Mouse (Mus musculus) myocyte (in vitro differentiated cells): Measurements from ENCODE around the gene Itpr1.
A peak's percentile ranks its signal among the peaks of the same experiment; 100 is the strongest.

ENCODE experiments used
- CEBPB ChIP-seq: IDR thresholded peaks from 2 replicates; pipeline ENCODE4 v1.6.1; 2011; ENCODE audit warnings: mild to moderate bottlenecking, moderate library complexity; ENCODE audit not compliant: poor library complexity, insufficient read depth, severe bottlenecking
- E2F4 ChIP-seq: IDR thresholded peaks from one replicate; pipeline ENCODE4 v1.6.1; 2011; ENCODE audit warnings: mild to moderate bottlenecking, control low read depth, moderate library complexity; ENCODE audit not compliant: insufficient read depth
- MAX ChIP-seq: IDR thresholded peaks from one replicate; pipeline ENCODE4 v1.6.1; 2011; ENCODE audit warnings: low read depth, mild to moderate bottlenecking, control low read depth
- MYOD1 ChIP-seq, 3 experiments: IDR thresholded peaks; one replicate each; pipeline ENCODE4 v1.6.1; 2011; ENCODE audit warnings: control low read depth in 2 of 3, low read depth in 2 of 3, mild to moderate bottlenecking in 2 of 3, moderate library complexity in 1 of 3; ENCODE audit not compliant: insufficient read length in 2 of 3, control insufficient read depth in 1 of 3
- MYOG ChIP-seq, 3 experiments: IDR thresholded peaks; one replicate each; pipeline ENCODE4 v1.6.1; 2011; ENCODE audit warnings: control low read depth in 2 of 3, low read depth in 2 of 3, mild to moderate bottlenecking in 2 of 3; ENCODE audit not compliant: insufficient read length in 2 of 3, control insufficient read depth in 1 of 3, insufficient read depth in 1 of 3
- POLR2A ChIP-seq: IDR thresholded peaks from one replicate; pipeline ENCODE4 v1.6.1; 2011; ENCODE audit warnings: low read depth, mild to moderate bottlenecking, control low read depth, moderate library complexity; ENCODE audit not compliant: insufficient read length
- POLR2AphosphoS2 ChIP-seq: IDR thresholded peaks from one replicate; pipeline ENCODE4 v1.6.1; 2011; ENCODE audit warnings: low read depth, control low read depth; ENCODE audit not compliant: insufficient read length
- REST ChIP-seq: IDR thresholded peaks from one replicate; pipeline ENCODE4 v1.6.1; 2011; ENCODE audit warnings: mild to moderate bottlenecking, control low read depth, moderate library complexity; ENCODE audit not compliant: insufficient read depth, insufficient read length
- SRF ChIP-seq: IDR thresholded peaks from one replicate; pipeline ENCODE4 v1.6.1; 2011; ENCODE audit warnings: low read depth; ENCODE audit not compliant: control insufficient read depth, insufficient read length
- TCF12 ChIP-seq: IDR thresholded peaks from one replicate; pipeline ENCODE4 v1.6.1; 2011; ENCODE audit warnings: mild to moderate bottlenecking, control low read depth; ENCODE audit not compliant: poor library complexity, insufficient read depth, severe bottlenecking
- TCF3 ChIP-seq: IDR thresholded peaks from one replicate; pipeline ENCODE4 v1.6.1; 2011; ENCODE audit warnings: low read depth, control low read depth; ENCODE audit not compliant: insufficient read length
- USF1 ChIP-seq: IDR thresholded peaks from one replicate; pipeline ENCODE4 v1.6.1; 2011; ENCODE audit warnings: low read depth, mild to moderate bottlenecking, control low read depth, moderate library complexity

GRCm38 (mm10) chr6:108445006-108445405, 232.1 kb downstream of the Itpr1 start:
- TF ChIP-seq MAX = no peak
- TF ChIP-seq POLR2A = no peak
- no peak for TF ChIP-seq TCF12
- no peak for TF ChIP-seq E2F4
- 0 out of 2 replicates have a peak, but pooled peaks have one; percentile 44 for TF ChIP-seq CEBPB
- no peak for TF ChIP-seq MYOD1 (IDR thresholded peaks at IDR 0.05; ENCODE audit: control insufficient read depth in 1 of 3, insufficient read length in 2 of 3, low read depth in 2 of 3)
- TF ChIP-seq USF1 = no peak
- no peak for TF ChIP-seq SRF
- no peak for TF ChIP-seq MYOG (IDR thresholded peaks at IDR 0.05; ENCODE audit: control insufficient read depth in 1 of 3, insufficient read depth in 1 of 3, insufficient read length in 2 of 3, low read depth in 2 of 3)
- no peak for TF ChIP-seq REST
- peak; percentile 46 for TF ChIP-seq POLR2AphosphoS2
- no peak for TF ChIP-seq TCF3
